Mouse (Mus musculus): ENCODE measurements around the gene Higd2a. TPM values are rescaled to one million over a fixed set of nuclear protein-coding genes. Genes with fewer than 3 reads are reported as not detected.

Higd2a gene
- polyA plus RNA-seq, 1 experiment: 110 TPM

GRCm38 (mm10) chr13:54596870-54597269 is 6.9 kb downstream of the Higd2a start:
- no peak for DNase-seq
- WGBS: 58% methylated on average over 5 of the region's 5 CpGs

GRCm38 (mm10) chr13:54598622-54599143 is 8.7 kb downstream of the Higd2a start:
- TF ChIP-seq CTCF (IDR thresholded peaks at IDR 0.05; ENCODE audit: insufficient read depth, low read length): no peak
- H3K4me3 ChIP-seq (replicated peaks; ENCODE audit: extremely low read depth, low read depth, low read length): no peak overlapping the region
- no peak for DNase-seq
- H3K4me1 ChIP-seq (ENCODE audit: control insufficient read depth, insufficient read depth, low read length): no peaks in the 10 kb centered on the region
- WGBS: 83% methylated on average over 12 of the region's 12 CpGs

More at GRCm38 (mm10) chr13:54596870-54597269, 6.9 kb downstream of the Higd2a start:
- no peaks in the 10 kb centered on the region for H3K4me1 ChIP-seq (ENCODE audit: control insufficient read depth, insufficient read depth, low read length)
- no peak overlapping the region for H3K4me3 ChIP-seq (replicated peaks; ENCODE audit: extremely low read depth, low read depth, low read length)
- TF ChIP-seq CTCF (IDR thresholded peaks at IDR 0.05; ENCODE audit: insufficient read depth, low read length) (no peak), POLR2A (IDR thresholded peaks at IDR 0.05; ENCODE audit: borderline replicate concordance, extremely low read depth, low read depth, low read length) (no peak)

GRCm38 (mm10) chr13:54602639-54603111 is 12.7 kb downstream of the Higd2a start:
- Histone ChIP-seq H3K4me1 (ENCODE audit: control insufficient read depth, insufficient read depth, low read length) (peaks cover 3% of the 10 kb centered on the region), H3K4me3 (replicated peaks; ENCODE audit: extremely low read depth, low read depth, low read length) (no peak overlapping the region)
- 67% methylated on average over 3 of the region's 3 CpGs for WGBS
- no peak for DNase-seq
- TF ChIP-seq CTCF (IDR thresholded peaks at IDR 0.05; ENCODE audit: insufficient read depth, low read length) (no peak), POLR2A (IDR thresholded peaks at IDR 0.05; ENCODE audit: borderline replicate concordance, extremely low read depth, low read depth, low read length) (no peak)

- no peak for DNase-seq
- no peak for TF ChIP-seq POLR2A (IDR thresholded peaks at IDR 0.05; ENCODE audit: borderline replicate concordance, extremely low read depth, low read depth, low read length)
- no peak for TF ChIP-seq CTCF (IDR thresholded peaks at IDR 0.05; ENCODE audit: insufficient read depth, low read length)
- H3K4me1 ChIP-seq (ENCODE audit: control insufficient read depth, insufficient read depth, low read length): peaks cover 4% of the 10 kb centered on the region
- H3K4me3 ChIP-seq (replicated peaks; ENCODE audit: extremely low read depth, low read depth, low read length): no peak overlapping the region
These were observed 13.5 kb downstream of the Higd2a start for GRCm38 (mm10) chr13:54603501-54603900.

GRCm38 (mm10) chr13:54604221-54604620 is 14.2 kb downstream of the Higd2a start:
- TF ChIP-seq CTCF (IDR thresholded peaks at IDR 0.05; ENCODE audit: insufficient read depth, low read length): no peak
- no peak for TF ChIP-seq POLR2A (IDR thresholded peaks at IDR 0.05; ENCODE audit: borderline replicate concordance, extremely low read depth, low read depth, low read length)
- Histone ChIP-seq H3K4me3 (replicated peaks; ENCODE audit: extremely low read depth, low read depth, low read length) (no peak overlapping the region), H3K4me1 (ENCODE audit: control insufficient read depth, insufficient read depth, low read length) (peaks cover 8% of the 10 kb centered on the region)
- WGBS: 76% methylated on average over 4 of the region's 4 CpGs
- no peak for DNase-seq

- no peak for TF ChIP-seq POLR2A (IDR thresholded peaks at IDR 0.05; ENCODE audit: borderline replicate concordance, extremely low read depth, low read depth, low read length)
- TF ChIP-seq CTCF (IDR thresholded peaks at IDR 0.05; ENCODE audit: insufficient read depth, low read length): no peak
- WGBS: 31% methylated on average over 5 of the region's 5 CpGs
- DNase-seq: no peak
- Histone ChIP-seq H3K4me1 (ENCODE audit: control insufficient read depth, insufficient read depth, low read length) (peaks cover 8% of the 10 kb centered on the region), H3K4me3 (replicated peaks; ENCODE audit: extremely low read depth, low read depth, low read length) (no peak overlapping the region)
These were observed 15.4 kb downstream of the Higd2a start for GRCm38 (mm10) chr13:54605426-54605825.

- H3K4me3 ChIP-seq (replicated peaks; ENCODE audit: extremely low read depth, low read depth, low read length): no peak overlapping the region
These were observed 17.2 kb downstream of the Higd2a start for GRCm38 (mm10) chr13:54607204-54607603.

GRCm38 (mm10) chr13:54608002-54608401 is 18.0 kb downstream of the Higd2a start:
- H3K4me3 ChIP-seq (replicated peaks; ENCODE audit: extremely low read depth, low read depth, low read length): no peak overlapping the region
- WGBS: 75% methylated on average over 3 of the region's 3 CpGs
- DNase-seq: no peak

More at GRCm38 (mm10) chr13:54607204-54607603, 17.2 kb downstream of the Higd2a start:
- no peak for DNase-seq
- no peak for TF ChIP-seq CTCF (IDR thresholded peaks at IDR 0.05; ENCODE audit: insufficient read depth, low read length)
- TF ChIP-seq POLR2A (IDR thresholded peaks at IDR 0.05; ENCODE audit: borderline replicate concordance, extremely low read depth, low read depth, low read length): no peak
- peaks cover 8% of the 10 kb centered on the region for H3K4me1 ChIP-seq (ENCODE audit: control insufficient read depth, insufficient read depth, low read length)
- 64% methylated on average over 5 of the region's 5 CpGs for WGBS

GRCm38 (mm10) chr13:54608666-54609065 is 18.7 kb downstream of the Higd2a start:
- DNase-seq: no peak
- H3K4me3 ChIP-seq (replicated peaks; ENCODE audit: extremely low read depth, low read depth, low read length): peak overlapping the region; percentile 6
- WGBS: 45% methylated on average over 8 of the region's 8 CpGs

More at GRCm38 (mm10) chr13:54608002-54608401, 18.0 kb downstream of the Higd2a start:
- TF ChIP-seq CTCF (IDR thresholded peaks at IDR 0.05; ENCODE audit: insufficient read depth, low read length): no peak
- TF ChIP-seq POLR2A (IDR thresholded peaks at IDR 0.05; ENCODE audit: borderline replicate concordance, extremely low read depth, low read depth, low read length): no peak
- peaks cover 8% of the 10 kb centered on the region for H3K4me1 ChIP-seq (ENCODE audit: control insufficient read depth, insufficient read depth, low read length)

GRCm38 (mm10) chr13:54609301-54609700 is 19.3 kb downstream of the Higd2a start:
- WGBS: 36% methylated on average over 1 of the region's 1 CpGs
- H3K4me3 ChIP-seq (replicated peaks; ENCODE audit: extremely low read depth, low read depth, low read length): no peak overlapping the region
- no peak for DNase-seq
- peaks cover 8% of the 10 kb centered on the region for H3K4me1 ChIP-seq (ENCODE audit: control insufficient read depth, insufficient read depth, low read length)
- TF ChIP-seq CTCF (IDR thresholded peaks at IDR 0.05; ENCODE audit: insufficient read depth, low read length): no peak
- TF ChIP-seq POLR2A (IDR thresholded peaks at IDR 0.05; ENCODE audit: borderline replicate concordance, extremely low read depth, low read depth, low read length): no peak

More at GRCm38 (mm10) chr13:54608666-54609065, 18.7 kb downstream of the Higd2a start:
- TF ChIP-seq CTCF (IDR thresholded peaks at IDR 0.05; ENCODE audit: insufficient read depth, low read length): no peak
- TF ChIP-seq POLR2A (IDR thresholded peaks at IDR 0.05; ENCODE audit: borderline replicate concordance, extremely low read depth, low read depth, low read length): no peak
- peaks cover 8% of the 10 kb centered on the region for H3K4me1 ChIP-seq (ENCODE audit: control insufficient read depth, insufficient read depth, low read length)

Data from lung, adult 2 months (tissue).